Mouse (Mus musculus): Measurements from ENCODE around the gene Rccd1. TPM values are rescaled to one million over a fixed set of nuclear protein-coding genes. Genes with fewer than 3 reads are reported as not detected.

The Rccd1 gene
- polyA plus RNA-seq, 1 experiment from 2014 or later, result 7.2 TPM

DNA sequence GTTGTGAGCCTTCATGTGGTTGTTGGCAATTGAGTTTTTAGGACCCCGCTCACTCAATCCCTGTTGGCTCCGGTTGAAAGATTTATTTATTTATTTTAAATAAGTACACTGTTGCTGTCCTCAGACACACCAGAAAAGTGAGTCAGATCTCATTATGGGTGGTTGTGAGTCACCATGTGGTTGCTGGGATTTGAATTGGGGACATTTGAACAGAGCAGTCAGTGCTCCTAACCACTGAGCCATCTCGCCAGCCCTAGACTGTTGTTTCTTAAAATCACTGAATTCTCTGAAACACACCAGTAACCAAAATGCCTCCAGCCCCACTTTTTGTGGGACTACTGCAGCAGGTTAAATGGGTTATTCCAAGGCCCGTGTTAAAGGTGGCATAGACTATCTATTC lies 25.5 kb downstream of the Rccd1 start:
- no peak overlapping the region for H3K9ac ChIP-seq (ENCODE audit: low read length)
- 91% methylated on average over 4 of the region's 4 CpGs for WGBS
- H3K4me2 ChIP-seq (ENCODE audit: low read depth, low read length), result no peak overlapping the region
- peaks cover 12% of the 10 kb centered on the region for H3K4me1 ChIP-seq (replicated peaks; ENCODE audit: control insufficient read depth, insufficient read depth, low read length)
- no peaks in the 10 kb centered on the region for H3K27me3 ChIP-seq (ENCODE audit: control insufficient read depth, insufficient read depth, low read depth, low read length)
- H3K36me3 ChIP-seq (ENCODE audit: control insufficient read depth, insufficient read depth, low read length), result peaks cover 20% of the 10 kb centered on the region
- ATAC-seq (ENCODE audit: low read depth), result no peak
- no peak overlapping the region for H3K4me3 ChIP-seq (ENCODE audit: low read length)
- H3K27ac ChIP-seq (ENCODE audit: low read length), result no peak overlapping the region
- H3K9me3 ChIP-seq (ENCODE audit: control insufficient read depth, low read length), result no peaks in the 10 kb centered on the region

DNA sequence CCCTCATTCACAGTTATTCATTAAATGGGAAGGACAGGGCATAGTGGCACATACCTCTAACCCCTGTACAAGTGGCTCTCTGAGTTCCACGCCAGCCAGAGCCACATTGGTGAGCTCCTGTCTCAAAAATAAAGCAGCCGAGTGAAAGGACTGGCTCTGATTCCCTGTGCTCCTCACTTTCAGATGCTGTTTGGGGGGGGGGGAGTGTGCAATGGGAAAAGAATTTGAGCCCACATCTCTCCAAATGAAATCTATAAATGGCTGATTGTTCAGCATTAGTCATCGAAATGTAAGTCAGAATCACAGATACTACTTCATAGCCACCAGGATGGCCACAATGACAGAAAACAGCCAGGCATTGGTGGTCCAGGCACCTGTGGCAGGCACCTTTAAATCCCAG lies 27.2 kb downstream of the Rccd1 start:
- Histone ChIP-seq H3K9me3 (ENCODE audit: control insufficient read depth, low read length) (no peaks in the 10 kb centered on the region), H3K9ac (ENCODE audit: low read length) (no peak overlapping the region), H3K27me3 (ENCODE audit: control insufficient read depth, insufficient read depth, low read depth, low read length) (no peaks in the 10 kb centered on the region), H3K36me3 (ENCODE audit: control insufficient read depth, insufficient read depth, low read length) (peaks cover 15% of the 10 kb centered on the region), H3K4me3 (ENCODE audit: low read length) (no peak overlapping the region), H3K4me2 (ENCODE audit: low read depth, low read length) (no peak overlapping the region), H3K4me1 (replicated peaks; ENCODE audit: control insufficient read depth, insufficient read depth, low read length) (peaks cover 12% of the 10 kb centered on the region), H3K27ac (ENCODE audit: low read length) (no peak overlapping the region)
- no peak for ATAC-seq (ENCODE audit: low read depth)
- 80% methylated on average over 3 of the region's 3 CpGs for WGBS

DNA sequence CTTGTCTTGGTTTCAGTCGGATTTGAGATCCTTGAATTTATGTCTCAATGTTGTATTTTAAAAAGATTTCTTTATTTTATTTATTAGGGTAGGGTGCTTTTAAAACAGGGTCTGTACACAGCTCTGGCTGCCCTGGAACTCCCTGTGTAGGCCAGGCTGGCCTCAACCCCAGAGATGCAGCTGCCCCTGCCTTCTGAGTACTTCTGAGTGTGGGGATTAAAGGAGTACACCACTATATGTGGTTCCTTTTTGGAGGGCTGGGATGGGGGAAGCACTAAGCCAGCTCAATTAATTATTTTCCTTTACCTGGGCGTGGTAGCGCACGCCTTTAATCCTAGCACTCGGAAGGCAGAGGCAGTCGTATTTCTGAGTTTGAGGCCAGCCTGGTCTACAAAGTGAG lies 27.8 kb downstream of the Rccd1 start:
- H3K4me1 ChIP-seq (replicated peaks; ENCODE audit: control insufficient read depth, insufficient read depth, low read length), result peaks cover 12% of the 10 kb centered on the region
- H3K9me3 ChIP-seq (ENCODE audit: control insufficient read depth, low read length), result no peaks in the 10 kb centered on the region
- 88% methylated on average over 6 of the region's 6 CpGs for WGBS
- no peaks in the 10 kb centered on the region for H3K27me3 ChIP-seq (ENCODE audit: control insufficient read depth, insufficient read depth, low read depth, low read length)
- H3K36me3 ChIP-seq (ENCODE audit: control insufficient read depth, insufficient read depth, low read length), result peaks cover 11% of the 10 kb centered on the region
- no peak overlapping the region for H3K9ac ChIP-seq (ENCODE audit: low read length)
- H3K4me3 ChIP-seq (ENCODE audit: low read length), result no peak overlapping the region; the same call in 1 of the 2 replicates
- no peak for ATAC-seq (ENCODE audit: low read depth)
- H3K4me2 ChIP-seq (ENCODE audit: low read depth, low read length), result peak overlapping the region; percentile 70
- no peak overlapping the region for H3K27ac ChIP-seq (ENCODE audit: low read length)

DNA sequence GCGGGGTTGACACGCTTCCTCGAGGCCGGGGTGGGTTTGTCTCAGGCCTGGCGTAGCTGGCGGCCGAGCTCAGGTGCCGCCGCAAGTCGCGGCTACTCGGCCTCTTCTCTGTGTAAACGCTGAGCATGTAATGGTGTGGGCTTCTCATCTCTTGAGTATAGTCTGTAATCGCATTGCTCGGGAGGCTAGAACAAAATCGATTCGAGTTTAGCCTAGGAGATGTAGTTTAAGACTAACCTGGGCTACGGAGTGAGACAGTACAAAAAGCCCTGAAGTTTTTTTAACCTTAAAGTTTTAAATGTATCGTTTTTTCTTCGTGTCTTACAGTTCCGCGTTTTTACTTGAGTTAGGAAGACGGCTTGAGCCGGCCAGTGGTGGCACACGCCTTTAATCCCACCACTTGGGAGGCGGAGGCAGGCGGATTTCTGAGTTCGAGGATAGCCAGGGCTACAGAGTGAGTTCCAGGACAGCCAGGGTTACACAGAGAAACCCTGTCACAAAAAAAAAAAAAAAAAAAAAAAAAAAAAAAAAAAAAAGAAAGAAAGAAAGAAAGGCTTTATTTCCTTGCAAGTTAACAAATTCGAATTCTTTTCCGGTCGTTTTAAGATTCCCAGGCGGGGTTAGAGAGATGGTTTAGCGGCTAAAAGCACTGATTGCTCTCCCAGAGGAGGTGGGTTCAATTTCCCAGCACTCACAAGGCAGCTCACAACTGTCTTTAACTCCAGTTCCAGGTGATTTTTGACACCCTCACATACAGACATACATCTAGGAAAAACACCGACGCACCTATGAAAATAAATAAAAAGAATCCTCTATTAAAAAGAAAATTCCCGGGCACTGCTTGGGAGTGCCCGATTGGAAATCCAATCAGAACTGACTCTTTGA lies 29.2 kb downstream of the Rccd1 start:
- Histone ChIP-seq H3K4me3 (ENCODE audit: low read length) (peak overlapping the region; percentile 92), H3K27ac (ENCODE audit: low read length) (peak overlapping the region; percentile 93), H3K27me3 (ENCODE audit: control insufficient read depth, insufficient read depth, low read depth, low read length) (no peaks in the 10 kb centered on the region), H3K9me3 (ENCODE audit: control insufficient read depth, low read length) (no peaks in the 10 kb centered on the region), H3K9ac (ENCODE audit: low read length) (peak overlapping the region; percentile 90), H3K36me3 (ENCODE audit: control insufficient read depth, insufficient read depth, low read length) (peaks cover 5% of the 10 kb centered on the region), H3K4me2 (ENCODE audit: low read depth, low read length) (peak overlapping the region; percentile 70), H3K4me1 (replicated peaks; ENCODE audit: control insufficient read depth, insufficient read depth, low read length) (peaks cover 12% of the 10 kb centered on the region)
- ATAC-seq (ENCODE audit: low read depth), result peak; percentile 56
- 4% methylated on average over 37 of the region's 37 CpGs for WGBS

DNA sequence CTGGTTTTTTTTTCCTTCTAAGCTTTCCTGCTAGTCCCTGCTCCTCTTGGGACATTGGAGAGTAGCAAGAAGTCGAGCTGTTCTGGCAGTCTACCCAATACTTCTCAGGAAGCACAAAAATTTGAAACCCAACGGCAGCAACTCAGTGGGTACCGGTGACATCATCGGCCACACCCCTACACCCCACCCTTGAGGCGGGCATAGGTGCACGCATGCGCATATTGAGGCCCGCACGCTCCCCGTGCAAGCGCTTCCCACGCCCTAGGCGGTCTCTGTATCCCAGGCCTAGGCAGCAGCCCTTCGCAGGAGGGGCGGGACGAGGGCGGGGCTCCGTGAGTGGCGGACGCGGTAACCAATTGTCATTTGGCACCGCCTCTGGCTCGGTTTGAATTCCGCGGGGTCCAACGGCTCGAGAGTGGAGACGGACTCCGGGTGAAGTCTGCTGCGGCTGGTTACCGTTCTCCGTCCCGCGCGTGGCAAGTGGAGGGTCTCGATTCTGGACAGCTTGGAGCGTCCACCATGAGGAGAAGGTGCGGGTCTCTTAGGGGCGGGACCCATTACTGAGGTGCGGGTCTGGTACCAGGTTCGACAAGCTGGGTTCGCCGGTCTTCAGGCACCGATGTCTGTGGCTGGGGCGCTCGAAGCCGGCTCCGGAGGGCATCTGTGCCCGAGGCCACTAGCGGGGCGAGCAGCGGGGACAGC lies 30.0 kb downstream of the Rccd1 start, which contains the start of gene Prc1:
Prc1 (plus strand) TSS at position 389 of the 702 bp plus-strand sequence.
- H3K27ac ChIP-seq (ENCODE audit: low read length), result peak within 1 kb of the TSS; percentile 93
- H3K9me3 ChIP-seq (ENCODE audit: control insufficient read depth, low read length), result no peaks in the 10 kb centered on the region
- no peaks in the 10 kb centered on the region for H3K27me3 ChIP-seq (ENCODE audit: control insufficient read depth, insufficient read depth, low read depth, low read length)
- H3K36me3 ChIP-seq (ENCODE audit: control insufficient read depth, insufficient read depth, low read length), result peaks cover 5% of the 10 kb centered on the region
- peak within 1 kb of the TSS; percentile 70 for H3K4me2 ChIP-seq (ENCODE audit: low read depth, low read length)
- peak within 1 kb of the TSS; percentile 90 for H3K9ac ChIP-seq (ENCODE audit: low read length)
- WGBS, result under 1% methylated on average over 52 of the region's 52 CpGs
- ATAC-seq (ENCODE audit: low read depth), result peak; percentile 100
- peak within 1 kb of the TSS; percentile 92 for H3K4me3 ChIP-seq (ENCODE audit: low read length)
- H3K4me1 ChIP-seq (replicated peaks; ENCODE audit: control insufficient read depth, insufficient read depth, low read length), result peaks cover 12% of the 10 kb centered on the region

DNA sequence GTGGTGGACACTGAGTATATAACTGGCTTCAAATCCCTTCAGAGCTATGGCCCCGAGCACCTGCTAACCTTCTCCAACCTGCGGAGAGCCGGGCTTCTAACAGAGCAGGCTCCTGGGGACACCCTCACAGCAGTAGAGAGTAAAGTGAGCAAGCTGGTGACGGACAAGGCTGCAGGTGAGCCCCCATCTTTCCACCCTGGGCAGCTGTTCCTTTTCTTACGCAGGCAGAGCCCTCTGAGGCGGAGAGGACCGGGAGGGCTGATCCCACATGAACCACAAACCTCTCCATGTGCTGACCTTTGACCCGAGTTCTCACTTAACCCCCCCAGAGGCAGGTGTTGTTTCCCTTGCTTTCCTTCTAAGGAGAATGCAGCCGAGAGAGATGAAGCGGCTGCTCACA lies 36.5 kb downstream of the Rccd1 start:
- 72% methylated on average over 10 of the region's 10 CpGs for WGBS
- Histone ChIP-seq H3K4me2 (ENCODE audit: low read depth, low read length) (no peak overlapping the region), H3K4me3 (ENCODE audit: low read length) (no peak overlapping the region), H3K27ac (ENCODE audit: low read length) (no peak overlapping the region), H3K27me3 (ENCODE audit: control insufficient read depth, insufficient read depth, low read depth, low read length) (no peaks in the 10 kb centered on the region), H3K9ac (ENCODE audit: low read length) (no peak overlapping the region), H3K4me1 (replicated peaks; ENCODE audit: control insufficient read depth, insufficient read depth, low read length) (no peaks in the 10 kb centered on the region), H3K36me3 (ENCODE audit: control insufficient read depth, insufficient read depth, low read length) (peaks cover 24% of the 10 kb centered on the region), H3K9me3 (ENCODE audit: control insufficient read depth, low read length) (no peaks in the 10 kb centered on the region)
- no peak for ATAC-seq (ENCODE audit: low read depth)

DNA sequence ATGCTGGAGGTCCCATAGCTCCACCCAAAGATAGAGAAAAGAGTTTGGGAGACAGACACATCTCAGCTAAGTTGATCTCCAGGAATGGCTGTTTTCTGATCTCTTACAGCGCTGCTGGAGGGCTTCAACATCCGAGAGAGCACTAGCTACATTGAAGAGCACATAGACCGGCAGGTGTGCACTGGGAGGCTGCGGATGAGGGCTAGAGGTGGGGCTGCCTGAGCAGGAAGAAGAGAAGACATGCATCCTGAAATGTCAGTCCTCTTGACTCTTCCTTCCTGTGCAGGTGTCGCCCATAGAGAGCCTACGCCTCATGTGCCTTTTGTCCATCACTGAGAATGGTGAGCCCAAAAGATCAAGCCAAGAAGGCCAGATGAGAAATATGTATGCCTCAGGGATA lies 38.5 kb downstream of the Rccd1 start:
- 89% methylated on average over 6 of the region's 6 CpGs for WGBS
- ATAC-seq (ENCODE audit: low read depth), result no peak
- H3K9ac ChIP-seq (ENCODE audit: low read length), result no peak overlapping the region
- H3K36me3 ChIP-seq (ENCODE audit: control insufficient read depth, insufficient read depth, low read length), result peaks cover 24% of the 10 kb centered on the region
- no peak overlapping the region for H3K27ac ChIP-seq (ENCODE audit: low read length)
- H3K4me3 ChIP-seq (ENCODE audit: low read length), result no peak overlapping the region
- no peak overlapping the region for H3K4me2 ChIP-seq (ENCODE audit: low read depth, low read length)
- H3K27me3 ChIP-seq (ENCODE audit: control insufficient read depth, insufficient read depth, low read depth, low read length), result no peaks in the 10 kb centered on the region
- H3K9me3 ChIP-seq (ENCODE audit: control insufficient read depth, low read length), result no peaks in the 10 kb centered on the region
- H3K4me1 ChIP-seq (replicated peaks; ENCODE audit: control insufficient read depth, insufficient read depth, low read length), result no peaks in the 10 kb centered on the region

DNA sequence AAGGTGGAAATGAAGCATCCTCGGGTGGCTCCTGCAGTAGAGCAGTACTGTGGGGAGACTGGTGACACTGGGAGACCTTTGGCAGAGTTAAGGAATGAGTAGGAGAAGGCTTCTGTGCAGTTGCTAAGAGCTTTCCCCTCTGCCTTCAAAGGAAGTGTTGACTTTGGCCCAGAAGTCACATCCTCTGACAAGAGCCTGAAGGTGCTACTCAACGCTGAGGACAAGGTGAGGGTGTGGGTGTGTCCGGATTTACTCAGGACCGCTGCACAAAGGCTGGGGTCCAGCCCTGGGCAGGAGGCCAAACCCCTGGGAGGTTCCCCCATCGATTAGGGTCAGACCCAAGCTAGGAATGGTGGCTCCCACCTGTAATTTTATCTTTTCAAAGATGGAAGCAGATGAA lies 39.9 kb downstream of the Rccd1 start:
- no peaks in the 10 kb centered on the region for H3K4me1 ChIP-seq (replicated peaks; ENCODE audit: control insufficient read depth, insufficient read depth, low read length)
- no peak overlapping the region for H3K27ac ChIP-seq (ENCODE audit: low read length)
- no peak overlapping the region for H3K4me3 ChIP-seq (ENCODE audit: low read length)
- no peaks in the 10 kb centered on the region for H3K27me3 ChIP-seq (ENCODE audit: control insufficient read depth, insufficient read depth, low read depth, low read length)
- ATAC-seq (ENCODE audit: low read depth), result no peak; the same call in 1 of the 2 replicates
- H3K9ac ChIP-seq (ENCODE audit: low read length), result no peak overlapping the region
- no peak overlapping the region for H3K4me2 ChIP-seq (ENCODE audit: low read depth, low read length)
- 69% methylated on average over 5 of the region's 5 CpGs for WGBS
- H3K36me3 ChIP-seq (ENCODE audit: control insufficient read depth, insufficient read depth, low read length), result peaks cover 19% of the 10 kb centered on the region
- H3K9me3 ChIP-seq (ENCODE audit: control insufficient read depth, low read length), result no peaks in the 10 kb centered on the region

DNA sequence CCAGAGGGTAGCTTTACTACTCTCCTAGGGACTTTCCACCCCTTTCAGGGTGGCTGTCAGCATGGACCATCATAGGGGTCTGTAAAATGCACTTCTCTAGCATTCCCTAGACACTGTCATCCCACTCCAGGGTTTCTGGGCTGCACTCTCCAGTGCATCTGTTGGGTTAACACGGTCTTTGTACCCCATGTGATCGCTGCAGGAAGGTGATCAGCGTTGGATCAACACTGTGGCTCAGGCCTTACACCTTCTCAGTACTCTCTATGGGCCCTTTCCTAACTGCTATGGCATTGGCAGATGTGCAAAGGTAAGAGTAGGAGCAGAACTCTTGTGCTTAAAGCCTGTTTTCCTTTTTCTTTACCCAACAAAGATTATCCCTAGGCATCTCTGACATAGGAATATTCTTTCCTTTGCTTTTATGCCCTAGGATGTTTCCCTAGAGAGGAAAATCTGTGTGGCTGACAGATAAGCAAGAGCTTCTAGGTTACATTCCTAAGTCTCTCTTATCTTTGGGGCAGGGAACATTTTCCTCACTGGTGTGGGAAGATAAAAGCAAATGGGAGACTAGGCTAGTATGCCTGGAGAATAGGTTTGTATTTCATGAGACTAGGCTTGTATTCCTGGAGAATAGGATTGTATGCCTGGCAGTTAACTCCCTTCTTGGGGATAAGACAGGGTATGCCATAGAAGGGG lies 40.9 kb downstream of the Rccd1 start:
- Histone ChIP-seq H3K4me1 (replicated peaks; ENCODE audit: control insufficient read depth, insufficient read depth, low read length) (no peaks in the 10 kb centered on the region), H3K36me3 (ENCODE audit: control insufficient read depth, insufficient read depth, low read length) (peaks cover 19% of the 10 kb centered on the region), H3K9me3 (ENCODE audit: control insufficient read depth, low read length) (no peaks in the 10 kb centered on the region), H3K27ac (ENCODE audit: low read length) (no peak overlapping the region), H3K4me3 (ENCODE audit: low read length) (no peak overlapping the region), H3K4me2 (ENCODE audit: low read depth, low read length) (no peak overlapping the region), H3K9ac (ENCODE audit: low read length) (no peak overlapping the region), H3K27me3 (ENCODE audit: control insufficient read depth, insufficient read depth, low read depth, low read length) (no peaks in the 10 kb centered on the region)
- ATAC-seq (ENCODE audit: low read depth), result no peak
- WGBS, result 91% methylated on average over 3 of the region's 3 CpGs
